Mouse (Mus musculus) MEL (cell line): ENCODE data around the gene N4bp1.

Experiments
- CHD2 ChIP-seq: IDR thresholded peaks from 2 replicates; pipeline ENCODE4 v1.6.1; 2011; ENCODE audit warnings: low read length, improper control_type of control experiment
- CTCF ChIP-seq, 3 experiments: IDR thresholded peaks in 2 of 3; conservative IDR thresholded peaks in 1 of 3; 2 replicates each; pipeline ENCODE4 v1.5.1; 2011 to 2012; ENCODE audit warnings: low read length in 3 of 3, low read depth in 2 of 3, mild to moderate bottlenecking in 2 of 3, improper control_type of control experiment in 1 of 3, inconsistent platforms in 1 of 3, mixed read lengths in 1 of 3, moderate library complexity in 1 of 3; ENCODE audit not compliant: control insufficient read depth in 1 of 3, insufficient read depth in 1 of 3, poor library complexity in 1 of 3, severe bottlenecking in 1 of 3
- ELF1 ChIP-seq: IDR thresholded peaks from 2 replicates; pipeline ENCODE4 v1.6.1; 2014; ENCODE audit warnings: low read depth, mild to moderate bottlenecking, inconsistent platforms, low read length, improper control_type of control experiment, moderate library complexity
- POLR2A ChIP-seq, 2 experiments: IDR thresholded peaks; 2 replicates each; pipeline ENCODE4 v1.6.1; 2011 to 2012; ENCODE audit warnings: low read length in 2 of 2, mild to moderate bottlenecking in 2 of 2, control low read depth in 1 of 2, improper control_type of control experiment in 1 of 2, low read depth in 1 of 2, moderate library complexity in 1 of 2; ENCODE audit not compliant: control insufficient read depth in 1 of 2, insufficient read depth in 1 of 2, poor library complexity in 1 of 2
- TCF12 ChIP-seq: IDR thresholded peaks from 2 replicates; pipeline ENCODE4 v1.6.1; 2014; ENCODE audit warnings: low read depth, mild to moderate bottlenecking, inconsistent platforms, low read length, improper control_type of control experiment, moderate library complexity
- ZMIZ1 ChIP-seq: IDR thresholded peaks from 2 replicates; pipeline ENCODE4 v1.6.1; 2012; ENCODE audit warnings: low read depth, mild to moderate bottlenecking, inconsistent platforms, low read length, improper control_type of control experiment, moderate library complexity

DNA sequence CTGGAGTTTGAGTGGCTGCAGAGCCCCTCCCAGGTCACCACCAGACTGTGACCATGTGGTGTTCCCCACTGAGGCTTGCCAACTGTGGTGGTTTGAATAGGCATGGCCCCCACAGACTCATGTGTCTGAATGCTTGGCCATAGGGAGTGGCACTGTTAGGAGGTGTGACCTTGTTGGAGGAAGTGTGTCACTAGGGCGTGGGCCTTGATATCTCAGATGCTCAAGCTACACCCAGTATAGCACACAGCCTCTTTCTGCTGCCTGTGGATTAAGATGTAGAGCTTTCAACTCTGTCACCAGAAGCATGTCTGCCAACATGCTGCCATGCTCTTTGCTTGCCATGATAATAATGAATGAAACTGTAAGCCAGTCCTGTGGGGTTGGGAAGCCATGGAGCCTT lies 51.1 kb downstream of the N4bp1 start:
- TF ChIP-seq CHD2 (no peak), CTCF (IDR thresholded peaks at IDR 0.05 in 2 of 3, conservative IDR thresholded peaks at IDR 0.05 in 1 of 3; ENCODE audit: control insufficient read depth in 1 of 3, insufficient read depth in 1 of 3, low read depth in 2 of 3, low read length in 3 of 3, poor library complexity in 1 of 3, severe bottlenecking in 1 of 3) (no peak), ELF1 (no peak), ZMIZ1 (no peak), POLR2A (IDR thresholded peaks at IDR 0.05; ENCODE audit: control insufficient read depth in 1 of 2, insufficient read depth in 1 of 2, low read depth in 1 of 2, low read length in 2 of 2, poor library complexity in 1 of 2) (no peak), TCF12 (no peak)
